Mouse (Mus musculus): ENCODE measurements around the gene Cd27. TPM values are rescaled to one million over a fixed set of nuclear protein-coding genes. Genes with fewer than 3 reads are reported as not detected.

Cd27 gene
- polyA plus RNA-seq, 1 experiment from 2014 or later, result 0.77 TPM

Small RNA genes within 50 kb of the gene (microRNA-seq; reads per million reads assigned to microRNA genes)
- gene Mir3098 (1.3 reads per million), gene Mir8113 (not detected)

Other genes starting within 250 kb of the Cd27 start
- gene Pianp, start 240.3 kb downstream of the Cd27 start, polyA plus RNA-seq (2014; fragmentation: Nextera tagmentation; extraction: Ambion mirVana), result 1.7 and 2.6 TPM in 2 replicates
- 9.7 and 10.2 TPM in 2 replicates for gene Zfp384, start 227.9 kb downstream of the Cd27 start, polyA plus RNA-seq (2014; fragmentation: Nextera tagmentation; extraction: Ambion mirVana)
- 130 and 132 TPM in 2 replicates for gene Ing4, start 197.2 kb downstream of the Cd27 start, polyA plus RNA-seq (2014; fragmentation: Nextera tagmentation; extraction: Ambion mirVana)
- 10.9 and 11.7 TPM in 2 replicates for gene Acrbp, start 187.3 kb downstream of the Cd27 start, polyA plus RNA-seq (2014; fragmentation: Nextera tagmentation; extraction: Ambion mirVana)
- gene Lpar5, start 169.1 kb downstream of the Cd27 start, polyA plus RNA-seq (2014; fragmentation: Nextera tagmentation; extraction: Ambion mirVana), result 0.34 and 0.57 TPM in 2 replicates
- 117 and 123 TPM in 2 replicates for gene Chd4, start 141.0 kb downstream of the Cd27 start, polyA plus RNA-seq (2014; fragmentation: Nextera tagmentation; extraction: Ambion mirVana)
- gene Nop2, start 105.1 kb downstream of the Cd27 start, polyA plus RNA-seq (2014; fragmentation: Nextera tagmentation; extraction: Ambion mirVana), result 62.7 and 63.4 TPM in 2 replicates
- gene Iffo1, start 91.8 kb downstream of the Cd27 start, polyA plus RNA-seq (2014; fragmentation: Nextera tagmentation; extraction: Ambion mirVana), result 13.8 and 16.5 TPM in 2 replicates
- 2,338 and 2,354 TPM in 2 replicates for gene Gapdh, start 70.5 kb downstream of the Cd27 start, polyA plus RNA-seq (2014; fragmentation: Nextera tagmentation; extraction: Ambion mirVana)
- gene Ncapd2, start 45.3 kb downstream of the Cd27 start, polyA plus RNA-seq (2014; fragmentation: Nextera tagmentation; extraction: Ambion mirVana), result 137 and 139 TPM in 2 replicates
- gene Mrpl51, start 45.2 kb downstream of the Cd27 start, polyA plus RNA-seq (2014; fragmentation: Nextera tagmentation; extraction: Ambion mirVana), result 178 and 192 TPM in 2 replicates
- gene Vamp1, start 21.5 kb downstream of the Cd27 start, polyA plus RNA-seq (2014; fragmentation: Nextera tagmentation; extraction: Ambion mirVana), result 2.2 and 2.5 TPM in 2 replicates
- gene Tapbpl, start 5.2 kb downstream of the Cd27 start, polyA plus RNA-seq (2014; fragmentation: Nextera tagmentation; extraction: Ambion mirVana), result 1.2 and 1.7 TPM in 2 replicates
- gene Tuba3a, start 49.0 kb upstream of the Cd27 start, polyA plus RNA-seq (2014; fragmentation: Nextera tagmentation; extraction: Ambion mirVana), result 0.15 TPM in 1 of 2 replicates, not detected in the other
- gene Ltbr, start 76.9 kb upstream of the Cd27 start, polyA plus RNA-seq (2014; fragmentation: Nextera tagmentation; extraction: Ambion mirVana), result 18.8 and 19.2 TPM in 2 replicates
- gene Scnn1a, start 83.6 kb upstream of the Cd27 start, polyA plus RNA-seq (2014; fragmentation: Nextera tagmentation; extraction: Ambion mirVana), result 0.55 and 0.80 TPM in 2 replicates
- 27.4 TPM in 2 replicates for gene Tnfrsf1a, start 112.4 kb upstream of the Cd27 start, polyA plus RNA-seq (2014; fragmentation: Nextera tagmentation; extraction: Ambion mirVana)
- gene Plekhg6, start 143.8 kb upstream of the Cd27 start, polyA plus RNA-seq (2014; fragmentation: Nextera tagmentation; extraction: Ambion mirVana), result 0.09 and 0.30 TPM in 2 replicates